Mouse (Mus musculus) liver, embryonic 16.5 days (tissue): Measurements from ENCODE around the gene Dynlt1b. TPM values are rescaled to one million over a fixed set of nuclear protein-coding genes. Genes with fewer than 3 reads are reported as not detected.
"Not testable (repeated sequence)": the region's sequence is repeated elsewhere in the genome, so short reads cannot be mapped to it uniquely, and the experiment has no call there.

ENCODE experiments used
- ATAC-seq: fragments of 200-750 bp; cut with Nextera tagmentation; 2 replicates; pipeline ENCODE4 v1.8.0; 2017; ENCODE audit warnings: low read depth, mild to moderate bottlenecking, moderate number of reproducible peaks, moderate library complexity
- H3K27ac ChIP-seq: fragments of 300-500 bp; sonication (generic); 2 replicates; pipeline ENCODE4 v1.5.1; 2014; ENCODE audit warnings: mild to moderate bottlenecking, low read length
- H3K27me3 ChIP-seq: fragments of 300-500 bp; sonication (generic); 2 replicates; pipeline ENCODE4 v1.6.1; 2014; ENCODE audit warnings: low read depth, low read length, mixed read lengths; ENCODE audit not compliant: control insufficient read depth, insufficient read depth
- H3K36me3 ChIP-seq: fragments of 300-500 bp; sonication (generic); 2 replicates; pipeline ENCODE4 v1.6.1; 2014; ENCODE audit warnings: mild to moderate bottlenecking; ENCODE audit not compliant: control insufficient read depth, insufficient read depth
- H3K4me1 ChIP-seq: fragments of 300-500 bp; sonication (generic); 2 replicates; pipeline ENCODE4 v1.6.1; 2014; ENCODE audit warnings: low read depth, low read length, mixed read lengths; ENCODE audit not compliant: control insufficient read depth
- H3K4me2 ChIP-seq: fragments of 300-500 bp; sonication (generic); 2 replicates; pipeline ENCODE4 v1.6.1; 2014; ENCODE audit warnings: low read depth, low read length, mixed read lengths
- H3K4me3 ChIP-seq: fragments of 300-500 bp; sonication (generic); 2 replicates; pipeline ENCODE4 v1.5.1; 2014; ENCODE audit warnings: low read depth, mild to moderate bottlenecking, low read length
- H3K9ac ChIP-seq: fragments of 300-500 bp; sonication (generic); 2 replicates; pipeline ENCODE4 v1.6.1; 2014; ENCODE audit warnings: low read depth, low read length
- H3K9me3 ChIP-seq: fragments of 300-500 bp; sonication (generic); replicated peaks from 2 replicates; pipeline ENCODE4 v1.6.1; 2016; ENCODE audit warnings: low read length; ENCODE audit not compliant: control insufficient read depth
- WGBS: fragments of 180-500 bp; shearing (Covaris S2); extraction: QIAGEN DNeasy Blood & Tissue Kit; methylation state at CpG from one replicate; pipeline ENCODE4 v1.1.7; 2014; ENCODE audit not compliant: insufficient replicate concordance; 5-methylcytosine and 5-hydroxymethylcytosine counted together
- polyA plus RNA-seq: library from polyadenylated mRNA; unstranded; fragments of >200 nt; fragmentation: Nextera tagmentation; extraction: Ambion mirVana; gene quantifications from 2 replicates; pipeline ENCODE4 v1.2.1, GENCODE M21; 2015

The Dynlt1b gene
- polyA plus RNA-seq, 1 experiment from 2014 or later = 198 TPM

DNA sequence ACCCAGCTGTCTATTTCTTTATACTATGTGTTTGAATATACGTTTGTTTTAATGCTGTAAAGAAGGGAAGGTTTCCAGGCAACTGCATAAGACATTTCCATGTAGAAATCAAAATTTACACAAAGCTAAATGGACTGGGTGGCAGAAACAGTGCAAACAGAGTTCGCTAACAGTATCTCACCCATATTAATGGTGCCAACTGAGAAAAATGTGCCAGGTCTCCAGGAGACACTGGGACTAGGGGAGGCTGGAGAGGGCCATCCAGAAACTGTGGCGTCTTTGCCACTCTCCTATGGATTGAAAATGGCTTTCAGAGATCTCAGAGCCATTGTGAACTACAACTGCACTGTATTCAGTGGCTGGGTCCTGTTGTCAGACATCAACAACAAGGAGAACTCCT lies 40.1 kb downstream of the Dynlt1b start:
- not testable (repeated sequence) for H3K9me3 ChIP-seq, H3K4me1 ChIP-seq, ATAC-seq, H3K4me2 ChIP-seq, H3K4me3 ChIP-seq, H3K27me3 ChIP-seq, H3K36me3 ChIP-seq, H3K9ac ChIP-seq, H3K27ac ChIP-seq
- WGBS = 63% methylated on average over 2 of the region's 3 CpGs

DNA sequence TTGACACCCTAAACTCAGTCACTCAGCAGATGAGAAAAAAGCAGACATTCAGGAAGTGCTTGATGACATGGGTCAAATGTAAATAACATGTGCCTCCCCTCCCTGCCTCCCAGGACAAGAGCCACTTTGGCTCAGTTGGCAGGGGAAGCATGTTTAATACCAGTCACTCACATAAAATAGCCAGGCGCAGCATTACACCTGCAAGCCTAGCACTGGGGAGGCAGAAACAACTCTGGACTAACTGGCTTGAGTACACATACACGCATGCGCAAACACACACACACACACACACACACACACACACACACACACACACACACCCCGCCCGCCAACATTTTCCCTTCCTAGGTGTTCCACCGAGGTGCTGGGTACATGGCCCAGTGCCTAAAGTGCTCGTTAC lies 40.8 kb downstream of the Dynlt1b start:
- not testable (repeated sequence) for ATAC-seq, H3K9ac ChIP-seq, H3K4me3 ChIP-seq

DNA sequence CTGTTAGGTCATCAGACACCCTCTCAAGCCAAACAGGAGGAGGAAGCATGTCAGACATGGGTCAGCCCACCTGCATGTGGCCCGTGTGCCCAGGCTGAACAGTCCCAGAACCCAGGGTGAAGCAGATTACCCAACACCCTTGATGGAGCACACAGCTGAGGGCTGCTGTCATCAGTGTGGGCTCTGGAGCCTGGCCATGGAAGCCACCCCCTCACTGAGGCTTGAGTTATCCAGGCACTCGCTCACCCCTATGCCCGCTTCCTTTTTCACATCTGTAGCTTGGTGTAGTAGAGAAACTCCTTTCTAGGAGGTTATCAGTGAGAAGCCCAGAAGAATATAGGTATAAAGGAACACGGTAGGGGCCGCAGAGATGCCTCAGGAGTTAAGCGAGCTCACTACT lies 45.4 kb downstream of the Dynlt1b start:
- not testable (repeated sequence) for H3K4me3 ChIP-seq, H3K27ac ChIP-seq, H3K27me3 ChIP-seq, H3K36me3 ChIP-seq, ATAC-seq, H3K9me3 ChIP-seq, H3K4me1 ChIP-seq, H3K9ac ChIP-seq, H3K4me2 ChIP-seq
- 76% methylated on average over 6 of the region's 6 CpGs for WGBS

More for the DNA sequence above, 40.8 kb downstream of the Dynlt1b start:
- H3K9me3 ChIP-seq, H3K27me3 ChIP-seq, H3K27ac ChIP-seq, H3K36me3 ChIP-seq, H3K4me2 ChIP-seq, H3K4me1 ChIP-seq: not testable (repeated sequence)
- 85% methylated on average over 5 of the region's 7 CpGs for WGBS

DNA sequence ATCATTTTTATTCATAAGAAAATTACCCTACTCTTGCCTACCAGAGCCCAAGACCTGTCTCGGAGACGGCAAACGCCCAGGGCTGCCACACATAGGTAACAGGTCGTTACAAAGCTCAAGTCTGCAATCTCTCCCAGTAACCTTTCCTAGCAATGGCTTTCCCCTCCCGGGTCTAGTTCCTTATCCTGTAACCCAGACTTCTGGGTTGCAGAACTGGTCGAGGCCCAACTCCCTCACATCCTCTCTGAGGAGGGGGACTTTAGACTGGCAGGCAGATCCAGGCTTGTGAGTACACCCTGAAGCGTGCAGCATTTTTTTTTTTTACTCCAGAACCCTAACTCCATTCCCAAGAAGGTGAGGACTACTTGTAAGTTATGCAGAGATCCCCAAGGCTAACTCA lies 46.0 kb downstream of the Dynlt1b start:
- 38% methylated on average over 7 of the region's 7 CpGs for WGBS
- Histone ChIP-seq H3K4me2 (peak overlapping the region; percentile 78), H3K4me3 (peak overlapping the region; percentile 66; the same call in 1 of the 2 replicates)
- H3K27me3 ChIP-seq, H3K9me3 ChIP-seq, H3K36me3 ChIP-seq, H3K4me1 ChIP-seq, H3K9ac ChIP-seq, H3K27ac ChIP-seq, ATAC-seq: not testable (repeated sequence)

DNA sequence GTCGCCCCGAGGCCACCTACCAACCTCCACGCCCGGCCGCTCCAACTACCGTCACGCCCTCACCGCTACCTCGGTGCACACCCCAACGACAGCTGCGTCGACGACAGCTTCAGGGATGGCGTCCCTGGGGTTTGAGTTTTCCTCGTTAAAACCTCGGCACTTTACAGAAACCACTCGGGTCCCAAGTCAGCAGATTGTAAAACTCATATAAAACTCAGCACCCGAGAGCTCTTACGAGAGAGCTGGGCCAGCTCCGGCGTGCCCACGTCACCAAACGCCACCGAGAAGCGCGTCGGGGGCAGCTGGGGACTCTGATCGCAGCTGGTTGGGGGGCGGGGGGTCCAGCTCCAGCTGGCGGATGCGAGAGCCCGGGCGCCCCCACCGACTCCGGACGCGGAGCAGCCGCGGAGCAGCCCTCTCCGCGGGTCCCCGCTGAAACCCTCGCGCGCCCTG lies 46.6 kb downstream of the Dynlt1b start:
- H3K4me1 ChIP-seq, H3K9me3 ChIP-seq, H3K27me3 ChIP-seq, H3K27ac ChIP-seq, H3K36me3 ChIP-seq: not testable (repeated sequence)
- WGBS = under 1% methylated on average over 45 of the region's 45 CpGs
- H3K4me3 ChIP-seq = peak overlapping the region; percentile 66
- peak overlapping the region; percentile 78 for H3K4me2 ChIP-seq
- H3K9ac ChIP-seq = peak overlapping the region; percentile 62
- ATAC-seq = peak; percentile 22

DNA sequence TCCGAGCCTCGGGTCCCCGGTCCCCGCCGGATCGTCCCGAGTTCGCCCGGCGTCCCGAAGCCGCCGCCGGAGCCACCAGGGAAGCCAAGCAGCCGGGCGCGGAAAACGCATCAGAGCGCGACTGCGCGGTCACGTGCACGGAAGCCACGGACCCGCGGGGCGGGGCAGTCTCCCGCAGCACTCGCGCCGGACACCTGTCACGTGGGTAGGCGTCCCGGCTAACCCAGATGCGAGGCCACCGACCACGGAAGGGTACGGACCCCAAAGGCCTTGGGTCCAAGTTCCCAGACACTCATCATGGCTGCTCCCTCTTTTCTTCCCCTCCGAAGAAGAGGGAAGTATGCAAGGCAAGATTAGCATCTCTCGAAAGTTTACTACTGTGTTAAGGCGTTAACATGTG lies 47.1 kb downstream of the Dynlt1b start:
- Histone ChIP-seq H3K4me2 (peak overlapping the region; percentile 78), H3K9ac (peak overlapping the region; percentile 62), H3K4me3 (peak overlapping the region; percentile 66)
- not testable (repeated sequence) for H3K27ac ChIP-seq, H3K4me1 ChIP-seq, H3K27me3 ChIP-seq, H3K9me3 ChIP-seq, H3K36me3 ChIP-seq
- WGBS = under 1% methylated on average over 32 of the region's 42 CpGs
- ATAC-seq = peak; percentile 64

DNA sequence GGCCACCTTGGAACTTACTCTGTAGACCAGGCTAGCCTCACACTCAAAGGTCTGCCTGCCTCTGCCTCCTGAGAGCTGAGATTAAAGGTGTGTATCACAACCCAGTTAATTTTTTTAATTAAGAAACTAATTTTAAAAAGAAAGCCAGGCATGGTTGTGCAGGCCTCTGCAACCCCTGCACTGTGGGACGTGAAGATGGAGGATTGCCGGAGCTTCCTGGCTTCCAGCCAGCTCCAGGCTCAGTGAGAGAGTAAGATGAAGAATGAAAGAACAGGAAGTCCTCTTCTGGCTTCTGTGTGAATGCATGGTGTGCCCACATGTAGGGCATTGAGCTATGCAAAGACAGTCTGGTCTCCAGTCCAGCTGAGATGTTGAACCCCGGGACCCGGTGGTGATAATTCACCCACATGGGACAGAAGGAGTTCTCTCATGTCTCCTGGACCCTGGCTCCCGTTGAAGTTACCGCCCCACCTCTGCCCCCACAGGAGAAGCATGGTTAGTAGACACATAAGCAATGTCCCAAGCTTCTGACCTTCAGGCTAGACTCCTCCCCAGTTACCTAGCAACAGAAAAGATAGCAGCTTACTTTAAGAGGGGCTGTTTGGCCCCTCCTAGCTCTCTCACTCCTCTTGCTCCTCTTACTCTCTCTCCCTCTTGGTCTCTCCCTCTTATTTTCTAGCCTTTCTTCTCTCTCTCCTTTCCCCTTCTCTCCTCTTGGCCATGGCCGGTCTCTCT lies 51.1 kb downstream of the Dynlt1b start:
- H3K4me2 ChIP-seq, H3K4me1 ChIP-seq, H3K36me3 ChIP-seq, ATAC-seq, H3K9me3 ChIP-seq, H3K27me3 ChIP-seq, H3K27ac ChIP-seq, H3K4me3 ChIP-seq, H3K9ac ChIP-seq: not testable (repeated sequence)
- WGBS = 48% methylated on average over 4 of the region's 7 CpGs

DNA sequence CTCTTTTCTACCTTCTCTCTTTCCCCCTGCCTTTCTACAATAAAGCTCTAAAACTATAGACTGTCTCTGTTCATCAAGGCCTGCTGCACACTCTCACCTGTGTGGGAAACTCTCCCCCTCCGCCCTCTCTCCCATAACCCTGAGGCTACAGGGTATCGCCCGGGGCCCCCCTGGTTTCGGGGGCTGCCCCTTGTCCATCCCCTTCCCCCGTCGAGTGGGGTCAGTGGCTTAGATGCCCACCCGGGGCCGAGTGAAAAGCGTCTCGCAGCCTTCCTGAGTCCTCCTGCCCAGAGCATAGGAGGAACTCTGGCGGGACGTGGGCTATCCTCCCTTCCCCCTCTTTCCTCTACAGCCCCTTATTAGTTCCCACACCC lies 51.7 kb downstream of the Dynlt1b start:
- not testable (repeated sequence) for H3K9me3 ChIP-seq, H3K9ac ChIP-seq, H3K27ac ChIP-seq, ATAC-seq, H3K4me1 ChIP-seq, H3K4me2 ChIP-seq, H3K27me3 ChIP-seq, H3K36me3 ChIP-seq, H3K4me3 ChIP-seq
- 66% methylated on average over 12 of the region's 12 CpGs for WGBS

DNA sequence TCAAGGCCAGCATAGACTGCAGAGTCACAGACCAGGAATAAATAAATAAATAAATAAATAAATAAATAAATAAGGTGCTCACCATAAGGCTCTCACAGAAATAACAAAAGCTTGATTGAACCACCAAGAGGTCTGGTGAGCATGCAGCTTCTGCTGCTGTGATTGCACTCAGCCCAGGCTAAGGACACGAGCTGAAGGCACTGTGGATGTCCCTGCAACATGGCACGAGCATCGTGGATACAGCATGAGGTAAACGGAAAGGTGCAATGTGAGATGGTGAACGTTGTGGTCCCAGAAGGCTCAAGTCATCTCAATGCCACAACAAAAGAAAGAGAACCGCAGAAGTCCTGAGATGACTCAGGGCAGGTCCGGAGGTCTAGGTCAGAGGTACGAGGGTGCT lies 52.3 kb downstream of the Dynlt1b start:
- not testable (repeated sequence) for H3K9ac ChIP-seq, H3K4me2 ChIP-seq, H3K27ac ChIP-seq, H3K27me3 ChIP-seq, ATAC-seq, H3K9me3 ChIP-seq, H3K4me1 ChIP-seq, H3K4me3 ChIP-seq, H3K36me3 ChIP-seq
- 58% methylated on average over 7 of the region's 8 CpGs for WGBS
